In the genomic region with DNA sequence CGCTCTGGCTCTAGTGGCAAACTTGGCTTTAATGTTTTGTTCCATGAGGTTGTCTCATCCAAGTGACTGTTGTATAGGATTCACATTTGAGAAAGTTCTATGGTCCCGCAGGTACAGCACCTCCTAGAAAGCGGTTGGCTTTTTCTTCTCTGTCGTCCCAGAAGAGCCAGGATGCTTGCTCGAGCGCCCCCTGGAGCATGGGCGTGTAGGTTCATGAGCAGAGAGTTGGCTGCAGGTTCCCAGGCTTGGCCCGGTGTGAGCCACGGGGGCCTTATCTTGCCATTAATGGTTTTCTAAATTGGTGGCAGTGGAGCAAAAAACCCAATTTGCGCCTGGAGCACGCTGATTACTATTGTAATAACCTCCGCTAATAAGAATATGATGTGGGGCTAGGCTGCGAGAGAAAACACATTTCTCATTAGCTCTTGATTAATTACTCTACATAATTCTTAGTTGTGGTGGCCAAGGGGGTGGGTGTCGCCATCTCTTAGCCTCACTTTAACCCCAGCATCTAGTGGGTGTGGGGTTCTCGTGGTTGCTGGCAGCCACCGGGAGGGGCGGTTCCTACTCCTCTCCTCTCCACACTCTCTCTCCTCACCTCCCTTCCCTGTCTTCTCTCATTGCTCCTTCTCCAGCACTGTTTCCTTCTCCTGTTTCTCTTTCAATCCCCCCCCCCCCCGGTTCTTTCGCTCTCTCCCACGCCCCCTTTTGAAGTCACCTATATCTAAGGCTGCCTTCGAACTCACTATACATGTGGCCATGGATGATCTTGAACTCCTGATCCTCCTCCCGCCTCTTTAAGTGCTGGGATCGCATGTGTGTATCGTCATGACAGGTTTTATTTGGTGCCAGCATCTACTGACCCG, we compare ENCODE assay signal across 10 mouse cellular contexts. TPM values are rescaled to one million over a fixed set of nuclear protein-coding genes. Genes with fewer than 3 reads are reported as not detected.
DNase-seq lines count a peak whose midpoint lies in the region; ATAC-seq and TF ChIP-seq lines count a peak whose summit lies in the region.
"Had no signal": no experiment of that assay in that cellular context is flagged by ENCODE, and none has a peak within 500 bp of the region (broad histone marks: within the 10 kb centered on the region; RNA-seq: fewer than 3 reads in every experiment).

No protein-coding gene starts in this region.

- H3K27ac ChIP-seq in embryonic facial prominence, embryonic 11.5 days (replicated peaks; ENCODE audit: low read depth, low read length) = peak overlapping the region; percentile 62; the same call in 1 of the 2 replicates
- no peak overlapping the region for H3K27ac ChIP-seq in intestine, postnatal 0 days (ENCODE audit: low read depth, low read length)
- H3K27ac ChIP-seq in neural tube, embryonic 15.5 days (replicated peaks) = peak overlapping the region; percentile 75

- H3K27me3 ChIP-seq in embryonic facial prominence, embryonic 11.5 days (ENCODE audit: control insufficient read depth, insufficient read depth, low read length) = no peaks in the 10 kb centered on the region
- H3K27me3 ChIP-seq in intestine, postnatal 0 days (replicated peaks; ENCODE audit: control insufficient read depth, insufficient read depth, low read length) = no peaks in the 10 kb centered on the region
- H3K27me3 ChIP-seq in neural tube, embryonic 15.5 days (replicated peaks) = no peaks in the 10 kb centered on the region

- no peaks in the 10 kb centered on the region for H3K9me3 ChIP-seq in embryonic facial prominence, embryonic 11.5 days (replicated peaks; ENCODE audit: control insufficient read depth, low read length)
- no peaks in the 10 kb centered on the region for H3K9me3 ChIP-seq in intestine, postnatal 0 days (ENCODE audit: control insufficient read depth)
- H3K9me3 ChIP-seq in neural tube, embryonic 15.5 days (replicated peaks) = no peaks in the 10 kb centered on the region

- no peak overlapping the region for H3K4me3 ChIP-seq in embryonic facial prominence, embryonic 11.5 days (ENCODE audit: low read depth, low read length)
- H3K4me3 ChIP-seq in intestine, postnatal 0 days (ENCODE audit: low read depth, low read length) = no peak overlapping the region; the same call in 1 of the 2 replicates
- no peak overlapping the region for H3K4me3 ChIP-seq in neural tube, embryonic 15.5 days (replicated peaks)

- WGBS in embryonic facial prominence, embryonic 11.5 days = 65% methylated on average over 25 of the region's 25 CpGs
- 79% methylated on average over 25 of the region's 25 CpGs for WGBS in intestine, postnatal 0 days
- 42% methylated on average over 25 of the region's 25 CpGs for WGBS in neural tube, embryonic 15.5 days

- peak; percentile 44 for DNase-seq in cerebellum, adult 11 months
- DNase-seq in A20 (ENCODE audit: low read depth, low spot score) = peak; percentile 40
- DNase-seq in embryonic facial prominence, embryonic 11.5 days (ENCODE audit: low spot score) = no peak
- no peak for DNase-seq in ovary, postnatal 36 days (ENCODE audit: low spot score)
- DNase-seq in B cell, adult 2 months = no peak

- H3K9ac ChIP-seq in embryonic facial prominence, embryonic 11.5 days (replicated peaks; ENCODE audit: low read length) = peak overlapping the region; percentile 72; the same call in 1 of the 2 replicates
- no peak overlapping the region for H3K9ac ChIP-seq in intestine, postnatal 0 days (ENCODE audit: low read depth, low read length)
- H3K9ac ChIP-seq in neural tube, embryonic 15.5 days (replicated peaks) = peak overlapping the region; percentile 36; the same call in 1 of the 2 replicates

- no peak for ATAC-seq in cerebellum, adult (ENCODE audit: insufficient number of reproducible peaks, low FRiP score, low TSS enrichment)
- no peak for ATAC-seq in embryonic facial prominence, embryonic 11.5 days (replicated peaks; ENCODE audit: insufficient number of reproducible peaks, low FRiP score, low TSS enrichment, low read depth)
- no peak for ATAC-seq in intestine, postnatal 0 days
- peak; percentile 46 for ATAC-seq in neural tube, embryonic 15.5 days (ENCODE audit: low FRiP score)

- H3K36me3 ChIP-seq in embryonic facial prominence, embryonic 11.5 days (replicated peaks; ENCODE audit: control insufficient read depth, insufficient read depth, low read depth, low read length) = no peaks in the 10 kb centered on the region
- no peaks in the 10 kb centered on the region for H3K36me3 ChIP-seq in intestine, postnatal 0 days (ENCODE audit: control insufficient read depth, insufficient read depth)
- H3K36me3 ChIP-seq in neural tube, embryonic 15.5 days = no peaks in the 10 kb centered on the region

- H3K4me2 ChIP-seq in embryonic facial prominence, embryonic 11.5 days (ENCODE audit: low read depth, low read length) = no peak overlapping the region; the same call in 1 of the 2 replicates
- peak overlapping the region; percentile 69 for H3K4me2 ChIP-seq in intestine, postnatal 0 days (replicated peaks; ENCODE audit: low read depth)
- H3K4me2 ChIP-seq in neural tube, embryonic 15.5 days = peak overlapping the region; percentile 54

- H3K4me1 ChIP-seq in embryonic facial prominence, embryonic 11.5 days (ENCODE audit: control insufficient read depth, insufficient read depth, low read length) = peaks cover 6% of the 10 kb centered on the region
- H3K4me1 ChIP-seq in intestine, postnatal 0 days (replicated peaks; ENCODE audit: control insufficient read depth, insufficient read depth, low read length) = no peaks in the 10 kb centered on the region
- H3K4me1 ChIP-seq in neural tube, embryonic 15.5 days = peaks cover 22% of the 10 kb centered on the region

- peak; percentile 44 for TF ChIP-seq CTCF in intestine, postnatal 0 days (IDR thresholded peaks at IDR 0.05; ENCODE audit: low read depth)

RNA-seq across cellular contexts. Expression of a gene that starts 8.2 kb away (rescaled TPM):
- polyA plus RNA-seq in embryonic facial prominence, embryonic 11.5 days (2014; fragmentation: Nextera tagmentation; extraction: Ambion mirVana) = not detected in 2 replicates
- not detected in 2 replicates for polyA plus RNA-seq in intestine, postnatal 0 days (2015; fragmentation: Nextera tagmentation; extraction: Ambion mirVana)
- not detected in 2 replicates for polyA plus RNA-seq in neural tube, embryonic 15.5 days (2015; fragmentation: Nextera tagmentation; extraction: Ambion mirVana)
- polyA plus RNA-seq: gonadal fat pad, adult 2 months; spleen, adult 2 months had no signal

RNA-seq across cellular contexts. Expression of a gene that starts 45.1 kb away (rescaled TPM):
- 34.0 and 34.4 TPM in 2 replicates for polyA plus RNA-seq in embryonic facial prominence, embryonic 11.5 days (2014; fragmentation: Nextera tagmentation; extraction: Ambion mirVana)
- polyA plus RNA-seq in intestine, postnatal 0 days (2015; fragmentation: Nextera tagmentation; extraction: Ambion mirVana) = 6.4 and 8.0 TPM in 2 replicates
- 14.5 and 16.4 TPM in 2 replicates for polyA plus RNA-seq in neural tube, embryonic 15.5 days (2015; fragmentation: Nextera tagmentation; extraction: Ambion mirVana)

RNA-seq across cellular contexts. Expression of a gene that starts 55.1 kb away (rescaled TPM):
- 65.9 and 67.1 TPM in 2 replicates for polyA plus RNA-seq in embryonic facial prominence, embryonic 11.5 days (2014; fragmentation: Nextera tagmentation; extraction: Ambion mirVana)
- polyA plus RNA-seq in intestine, postnatal 0 days (2015; fragmentation: Nextera tagmentation; extraction: Ambion mirVana) = 21.6 and 24.4 TPM in 2 replicates
- 56.5 and 57.1 TPM in 2 replicates for polyA plus RNA-seq in neural tube, embryonic 15.5 days (2015; fragmentation: Nextera tagmentation; extraction: Ambion mirVana)

RNA-seq across cellular contexts. Expression of a gene that starts 59.5 kb away (rescaled TPM):
- not detected in 2 replicates for polyA plus RNA-seq in embryonic facial prominence, embryonic 11.5 days (2014; fragmentation: Nextera tagmentation; extraction: Ambion mirVana)
- polyA plus RNA-seq in intestine, postnatal 0 days (2015; fragmentation: Nextera tagmentation; extraction: Ambion mirVana) = 0.56 and 0.64 TPM in 2 replicates
- not detected in 2 replicates for polyA plus RNA-seq in neural tube, embryonic 15.5 days (2015; fragmentation: Nextera tagmentation; extraction: Ambion mirVana)

Comparison
In these comparisons a context has a peak if more than half of its experiments do, and no peak if none do; other contexts are left out.
1. DNase-seq: peak in cerebellum, adult 11 months (single experiment) and A20 (single experiment); none in embryonic facial prominence, embryonic 11.5 days (single experiment), ovary, postnatal 36 days (single experiment) and B cell, adult 2 months (0 of 2).